Mouse (Mus musculus): Measurements from ENCODE around the gene 1700010I14Rik.
A peak's percentile ranks its signal among the peaks of the same experiment; 100 is the strongest.

DNA sequence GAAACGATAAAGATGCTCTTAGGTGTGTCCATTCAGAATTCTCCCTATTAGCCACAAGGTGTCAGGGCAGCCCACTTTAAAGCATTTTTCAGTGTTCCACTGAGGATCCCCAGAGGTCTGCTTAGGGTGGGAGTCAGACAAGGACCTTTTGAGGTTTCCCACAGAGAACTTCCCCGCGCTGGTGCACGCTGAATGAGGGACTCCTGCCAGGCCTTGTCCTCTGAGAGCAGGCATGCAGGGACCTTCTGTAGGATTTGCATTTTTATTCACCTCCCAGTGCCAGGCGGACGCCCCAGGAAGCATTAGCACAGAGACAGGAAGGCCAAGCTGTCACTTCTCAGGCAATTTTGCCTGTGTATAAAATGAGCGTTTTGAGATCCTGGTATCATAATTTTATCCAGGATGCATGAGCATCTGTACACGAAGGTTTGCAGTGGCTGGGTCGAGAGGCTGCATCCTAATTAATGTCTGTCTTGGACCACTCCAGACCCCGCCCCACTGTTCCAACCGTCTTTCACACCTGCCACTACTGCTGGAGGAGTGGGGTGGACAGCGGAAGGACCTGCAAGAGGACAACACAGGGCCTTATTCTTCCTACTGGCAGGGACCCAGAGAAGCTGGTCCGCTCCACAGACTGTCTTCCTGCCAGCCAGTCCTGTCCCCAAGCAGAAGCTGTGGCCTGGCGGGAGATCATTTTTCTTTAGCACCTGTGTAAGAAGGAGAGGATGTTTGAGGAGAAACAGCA lies 35.2 kb downstream of the 1700010I14Rik start:
- no peak for TF ChIP-seq POLR2A (IDR thresholded peaks at IDR 0.05; ENCODE audit: insufficient read depth, low read depth, low read length)
- peak; percentile 37 for TF ChIP-seq CTCF (IDR thresholded peaks at IDR 0.05)
- no peak for TF ChIP-seq EP300 (IDR thresholded peaks at IDR 0.05; ENCODE audit: insufficient read depth, low read depth, low read length)
